Mouse (Mus musculus): Measurements from ENCODE around the gene Fshr.

DNA sequence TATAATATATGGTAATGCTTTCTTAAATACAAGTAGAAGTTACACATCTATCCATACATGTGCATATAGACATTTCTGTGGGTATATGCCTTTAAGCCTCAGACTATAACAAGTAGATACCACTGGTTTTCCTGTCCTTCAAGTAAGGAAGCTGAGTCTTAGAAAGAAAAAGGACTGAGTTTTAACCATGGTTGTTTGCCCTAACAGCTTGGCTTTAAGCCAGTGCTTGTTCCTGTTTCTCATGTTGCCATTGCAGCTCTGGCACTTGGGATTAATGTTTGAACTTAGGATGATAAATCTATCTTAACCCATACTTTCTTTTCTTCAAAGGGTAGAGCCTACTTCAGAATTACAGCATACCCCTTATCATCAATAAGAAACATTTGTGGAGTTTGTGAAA is 200.6 kb downstream of the Fshr start:
- TF ChIP-seq E2F4 (IDR thresholded peaks at IDR 0.05; ENCODE audit: insufficient read depth), result no peak
- TF ChIP-seq MYOG (IDR thresholded peaks at IDR 0.05; ENCODE audit: control insufficient read depth in 1 of 3, insufficient read depth in 1 of 3, insufficient read length in 2 of 3, low read depth in 2 of 3), result no peak
- no peak for TF ChIP-seq POLR2A (IDR thresholded peaks at IDR 0.05; ENCODE audit: insufficient read length, low read depth)
- TF ChIP-seq MAX (IDR thresholded peaks at IDR 0.05; ENCODE audit: low read depth), result no peak
- TF ChIP-seq TCF3 (IDR thresholded peaks at IDR 0.05; ENCODE audit: insufficient read length, low read depth), result no peak
- TF ChIP-seq USF1 (IDR thresholded peaks at IDR 0.05; ENCODE audit: low read depth), result no peak
- no peak for TF ChIP-seq MYOD1 (IDR thresholded peaks at IDR 0.05; ENCODE audit: control insufficient read depth in 1 of 3, insufficient read length in 2 of 3, low read depth in 2 of 3)
- no peak for TF ChIP-seq CEBPB (IDR thresholded peaks at IDR 0.05; ENCODE audit: insufficient read depth, poor library complexity, severe bottlenecking)
- TF ChIP-seq POLR2AphosphoS2 (IDR thresholded peaks at IDR 0.05; ENCODE audit: insufficient read length, low read depth), result no peak
- TF ChIP-seq TCF12 (IDR thresholded peaks at IDR 0.05; ENCODE audit: insufficient read depth, poor library complexity, severe bottlenecking), result no peak
- TF ChIP-seq SRF (IDR thresholded peaks at IDR 0.05; ENCODE audit: control insufficient read depth, insufficient read length, low read depth), result no peak

Data from myocyte (in vitro differentiated cells).